Mouse (Mus musculus): ENCODE measurements around the gene Kdelc2.
A peak's percentile ranks its signal among the peaks of the same experiment; 100 is the strongest.

The Kdelc2 gene

GRCm38 (mm10) chr9:53384873-53385272, 1.0 kb downstream of the Kdelc2 start:
- DNase-seq (ENCODE audit: low spot score in 2 of 2), result no peak

- no peak for DNase-seq (ENCODE audit: low spot score in 2 of 2)
Measured at GRCm38 (mm10) chr9:53387431-53387830, 3.6 kb downstream of the Kdelc2 start.

- no peak for DNase-seq (ENCODE audit: low spot score in 2 of 2)
Measured at GRCm38 (mm10) chr9:53389109-53389508, 5.3 kb downstream of the Kdelc2 start.

DNA sequence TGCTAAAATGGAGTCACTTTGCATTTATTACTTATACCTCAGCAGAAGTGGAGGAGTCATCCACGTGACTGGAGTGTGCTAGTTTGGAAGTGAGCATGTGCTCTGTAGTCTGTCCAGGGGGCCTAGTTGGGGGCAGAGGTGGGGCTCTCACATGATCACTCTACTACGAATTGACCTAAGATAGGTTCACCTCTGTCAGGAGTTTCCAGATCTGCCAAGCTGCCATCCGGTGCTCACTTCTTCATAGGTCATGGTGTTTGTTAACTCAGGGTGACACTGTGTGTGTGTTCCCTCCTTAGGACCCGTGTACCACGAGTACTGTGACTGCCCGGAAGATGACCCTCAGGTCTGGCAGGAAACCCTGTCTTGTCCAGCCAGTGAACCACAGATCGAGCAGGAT, 6.3 kb downstream of the Kdelc2 start:
- DNase-seq (ENCODE audit: low spot score in 2 of 2), result no peak

- DNase-seq (ENCODE audit: low spot score in 2 of 2), result no peak
Measured at GRCm38 (mm10) chr9:53397685-53398387, 14.0 kb downstream of the Kdelc2 start.

- DNase-seq (ENCODE audit: low spot score in 2 of 2), result peak; percentile 37 to 81
Measured at GRCm38 (mm10) chr9:53398388-53398700, 14.5 kb downstream of the Kdelc2 start.

DNA sequence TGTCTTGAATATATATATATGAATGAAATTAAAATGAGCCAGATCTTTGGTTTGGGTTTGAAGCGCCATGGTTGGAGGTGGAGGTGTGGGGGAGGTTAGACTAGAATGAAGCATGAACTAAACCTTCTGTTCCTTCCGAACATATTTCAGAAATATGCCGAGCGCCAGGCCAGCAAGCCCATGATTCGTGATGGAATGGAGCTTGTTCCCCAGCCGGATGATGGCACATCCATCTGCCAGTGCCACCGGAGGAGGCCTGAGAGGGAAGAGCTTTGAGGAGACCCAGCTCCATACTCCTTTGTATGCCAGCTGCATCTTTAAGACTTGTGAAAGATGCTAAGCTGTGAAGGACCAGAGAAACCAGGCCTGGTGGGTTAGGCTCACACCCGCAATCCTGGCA, 15.7 kb downstream of the Kdelc2 start:
- DNase-seq (ENCODE audit: low spot score in 2 of 2), result no peak

DNA sequence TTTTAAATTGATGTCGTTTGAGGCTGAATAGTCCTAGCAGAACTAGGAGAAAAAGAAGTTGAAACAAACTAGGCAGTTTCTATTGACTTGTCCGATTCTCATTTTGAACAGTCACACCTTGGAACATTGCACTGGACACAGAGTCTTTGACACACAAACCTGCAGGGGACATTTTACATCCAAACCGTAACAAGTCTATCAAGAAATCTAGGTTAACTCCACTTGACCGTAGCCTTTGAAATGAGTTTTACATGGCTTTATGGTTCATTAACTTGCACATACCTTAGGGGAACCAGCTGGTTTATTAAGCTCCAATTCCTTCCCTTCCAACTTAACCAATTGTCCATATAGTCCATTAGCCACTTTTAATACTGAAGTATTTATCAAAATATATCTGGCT, 16.9 kb downstream of the Kdelc2 start:
- DNase-seq (ENCODE audit: low spot score in 2 of 2), result no peak

- DNase-seq (ENCODE audit: low spot score in 2 of 2), result no peak
Measured at GRCm38 (mm10) chr9:53401146-53401545, 17.3 kb downstream of the Kdelc2 start.

GRCm38 (mm10) chr9:53402291-53402711, 18.5 kb downstream of the Kdelc2 start, which contains the start of gene 4930550C14Rik:
TSS of gene 4930550C14Rik (plus strand) at chr9:53402325.
- no peak for DNase-seq (ENCODE audit: low spot score in 2 of 2)

DNA sequence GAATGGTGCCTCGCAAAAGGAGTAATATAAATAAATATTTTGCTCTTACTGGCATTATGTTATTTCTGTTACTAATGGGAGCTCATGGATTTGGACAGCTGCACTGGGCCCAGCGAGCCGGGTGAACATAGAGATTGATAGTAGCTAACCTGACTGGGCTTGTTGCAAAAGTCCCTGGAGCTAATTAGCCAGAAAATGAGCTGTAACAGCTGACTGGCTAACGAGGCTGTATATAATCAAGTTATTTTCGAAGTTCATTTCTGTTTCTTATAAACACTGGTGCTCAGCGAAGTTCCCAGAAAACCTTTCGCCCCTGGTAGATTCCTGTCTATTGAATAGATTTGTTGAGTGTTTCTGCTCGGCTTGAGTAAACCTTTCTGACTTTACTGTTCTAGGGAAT, 19.2 kb downstream of the Kdelc2 start:
- DNase-seq (ENCODE audit: low spot score in 2 of 2), result no peak

GRCm38 (mm10) chr9:53404050-53404752, 20.4 kb downstream of the Kdelc2 start:
- DNase-seq (ENCODE audit: low spot score in 2 of 2), result no peak

DNA sequence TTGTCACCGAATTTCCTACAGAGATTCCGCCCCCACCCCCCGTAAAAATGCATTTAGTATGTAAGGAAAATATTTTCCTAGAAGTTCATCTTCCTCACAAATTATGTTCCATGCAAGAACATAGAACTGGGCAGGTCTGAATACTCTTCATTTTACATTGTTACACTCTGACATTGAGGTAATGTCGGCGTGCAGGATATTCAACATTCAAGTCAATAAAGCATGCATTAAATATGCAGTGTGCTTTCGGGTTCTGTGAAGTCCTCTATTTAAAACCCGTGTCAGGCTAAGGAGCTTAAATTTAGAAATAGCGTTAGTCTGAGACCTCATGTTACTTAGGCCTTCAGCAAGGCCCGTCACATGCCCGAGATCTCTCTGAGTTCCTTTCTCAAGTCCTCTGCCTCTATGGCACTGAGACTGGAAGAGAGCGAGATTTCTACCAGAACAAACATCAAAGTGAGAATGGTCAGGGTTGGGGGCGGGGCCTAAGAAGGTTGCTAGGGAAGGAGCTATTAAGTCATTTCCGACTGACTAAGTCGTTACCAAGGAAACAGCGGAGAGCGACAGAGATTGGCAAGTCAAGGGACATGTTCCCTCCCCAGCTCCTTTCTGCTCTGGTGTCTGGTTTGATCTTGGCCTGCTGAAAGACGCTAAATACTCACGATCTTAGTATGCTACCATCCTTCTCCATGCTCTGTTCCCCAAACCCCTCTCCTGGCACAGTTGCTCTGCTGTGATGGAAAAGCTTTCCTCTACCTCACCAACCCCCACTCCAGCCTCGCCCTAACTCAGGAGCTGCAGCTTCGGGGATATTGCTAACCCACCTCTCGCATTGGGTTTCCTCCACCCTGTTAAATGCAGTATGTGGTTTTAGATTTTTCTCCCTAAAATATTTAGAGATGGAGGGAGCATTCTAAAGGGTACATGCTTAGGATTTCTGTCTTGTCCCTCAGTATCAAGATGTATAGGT, 21.2 kb downstream of the Kdelc2 start:
- DNase-seq (ENCODE audit: low spot score in 2 of 2), result peak; percentile 68 to 79

GRCm38 (mm10) chr9:53408548-53408947, 24.7 kb downstream of the Kdelc2 start:
- DNase-seq (ENCODE audit: low spot score in 2 of 2), result peak in 1 of 2 experiments; percentile 30

DNA sequence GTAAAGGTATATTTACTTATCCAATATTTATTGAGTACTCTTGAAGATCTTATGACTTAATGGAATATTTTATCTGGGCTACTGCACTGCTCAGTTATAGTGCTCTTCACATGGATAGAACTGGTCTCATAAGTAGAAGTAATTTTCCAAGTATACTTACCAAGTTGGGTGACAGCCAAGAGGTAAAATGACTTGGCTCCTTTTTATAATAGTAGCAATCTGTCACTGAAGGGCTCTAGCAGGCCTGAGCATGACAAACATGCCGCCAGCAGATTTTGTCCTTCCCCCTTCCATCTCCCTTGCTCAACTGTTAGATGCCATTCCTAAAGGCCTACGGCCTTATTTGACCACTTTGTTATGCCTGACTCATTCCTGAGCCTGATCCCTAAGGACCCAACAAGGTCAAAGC, 25.1 kb downstream of the Kdelc2 start:
- no peak for DNase-seq (ENCODE audit: low spot score in 2 of 2)

GRCm38 (mm10) chr9:53409427-53409826, 25.6 kb downstream of the Kdelc2 start:
- no peak for DNase-seq (ENCODE audit: low spot score in 2 of 2)

DNA sequence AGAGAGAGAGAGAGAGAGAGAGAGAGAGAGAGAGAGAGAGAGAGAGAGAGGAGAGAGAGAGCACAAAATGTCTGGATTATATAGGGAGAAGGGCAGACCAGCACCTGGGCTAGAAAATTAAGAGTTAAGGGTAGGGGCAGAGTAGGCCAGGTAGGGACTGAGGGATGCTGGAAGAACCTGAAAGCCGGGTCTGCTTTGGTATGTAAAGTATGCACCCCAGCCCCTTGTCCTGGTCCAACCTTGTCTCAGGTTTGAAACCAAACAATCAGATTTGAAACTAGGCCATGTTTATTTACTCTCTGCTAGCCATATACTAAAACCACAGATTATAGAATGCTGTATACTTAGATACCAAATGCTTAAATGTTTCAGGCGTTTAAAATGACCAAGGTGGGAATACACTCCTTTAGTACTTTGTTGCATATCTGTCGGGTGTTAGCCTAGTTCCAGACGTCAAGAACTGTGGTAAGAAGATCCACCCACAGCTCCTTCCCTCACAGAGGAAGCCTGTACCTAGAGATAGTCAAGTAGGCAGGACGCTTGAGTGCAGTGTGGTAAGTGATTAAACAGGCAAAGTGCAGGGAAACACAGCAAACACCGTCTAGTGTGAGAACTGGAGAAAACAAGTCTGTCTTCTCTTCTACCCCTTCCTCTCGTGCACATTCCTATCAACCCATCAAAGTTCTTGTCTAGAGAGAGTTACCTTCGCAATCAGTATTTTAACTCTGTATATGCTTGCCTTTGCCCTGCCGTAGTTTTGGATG, 38.5 kb downstream of the Kdelc2 start:
- no peak for DNase-seq (ENCODE audit: low spot score in 2 of 2)

GRCm38 (mm10) chr9:53426726-53427125, 42.9 kb downstream of the Kdelc2 start:
- no peak for DNase-seq (ENCODE audit: low spot score in 2 of 2)

GRCm38 (mm10) chr9:53427638-53428037, 43.8 kb downstream of the Kdelc2 start:
- no peak for DNase-seq (ENCODE audit: low spot score in 2 of 2)

- DNase-seq (ENCODE audit: low spot score in 2 of 2), result no peak
Measured at GRCm38 (mm10) chr9:53435830-53436570, 52.2 kb downstream of the Kdelc2 start.

- DNase-seq (ENCODE audit: low spot score in 2 of 2), result no peak
Measured at GRCm38 (mm10) chr9:53450609-53451008, 66.8 kb downstream of the Kdelc2 start.
